Mouse (Mus musculus): ENCODE measurements around the gene Enox1.

GRCm38 (mm10) chr14:77557446-77558070 is 401.0 kb downstream of the Enox1 start:
- TF ChIP-seq CHD2 (IDR thresholded peaks at IDR 0.05; ENCODE audit: low read depth, low read length) (no peak), ZC3H11A (IDR thresholded peaks at IDR 0.05; ENCODE audit: borderline replicate concordance, low read depth, low read length) (no peak), MAFK (IDR thresholded peaks at IDR 0.05; ENCODE audit: insufficient read depth, low read depth, low read length) (no peak), ZNF384 (IDR thresholded peaks at IDR 0.05; ENCODE audit: low read depth, low read length) (no peak), HCFC1 (IDR thresholded peaks at IDR 0.05; ENCODE audit: borderline replicate concordance, insufficient read depth, low read length) (no peak)
